Mouse (Mus musculus) C2C12 (cell line): ENCODE results near the gene Zfp827.

Experiments
- CTCF ChIP-seq: IDR thresholded peaks from one replicate; pipeline ENCODE4 v1.5.1; 2011; ENCODE audit not compliant: control insufficient read depth, insufficient read depth, insufficient read length
- FOSL1 ChIP-seq: IDR thresholded peaks from one replicate; pipeline ENCODE4 v1.8.0; 2011; ENCODE audit warnings: mild to moderate bottlenecking, low read length; ENCODE audit not compliant: poor library complexity, insufficient read depth, severe bottlenecking

DNA sequence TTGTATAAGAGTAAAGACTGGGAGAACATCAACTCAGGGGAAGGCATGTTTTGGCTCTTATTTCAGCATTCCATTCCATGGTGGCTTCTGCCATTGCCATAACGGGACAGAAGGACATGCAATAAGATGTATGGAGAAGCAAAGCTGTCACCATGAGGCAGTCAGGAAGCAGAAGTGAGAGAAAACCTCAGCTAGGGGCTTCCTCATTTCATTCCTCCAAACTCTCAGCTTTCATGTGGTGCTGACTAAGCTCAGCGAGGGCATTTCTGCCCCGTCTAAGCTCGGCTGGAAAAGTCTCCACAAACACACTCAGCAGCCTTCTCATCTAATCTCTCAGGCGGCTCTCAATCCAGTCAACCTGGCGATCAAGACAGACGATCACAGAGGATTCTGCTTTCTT is 197.3 kb downstream of the Zfp827 start:
- TF ChIP-seq CTCF (no peak), FOSL1 (no peak)
